Mouse (Mus musculus) liver, embryonic 11.5 days (tissue): ENCODE measurements around the gene Reln. TPM values are rescaled to one million over a fixed set of nuclear protein-coding genes. Genes with fewer than 3 reads are reported as not detected.

ENCODE experiments used
- ATAC-seq: fragments of 200-750 bp; cut with Nextera tagmentation; replicated peaks from 2 replicates; pipeline ENCODE4 v1.8.0; 2017; ENCODE audit warnings: moderate number of reproducible peaks, mild to moderate bottlenecking, moderate TSS enrichment, moderate library complexity; ENCODE audit not compliant: low FRiP score
- DNase-seq: peaks from one replicate; pipeline ENCODE4 v3.0.0-alpha.2; 2017; ENCODE audit warnings: low spot score
- H3K27ac ChIP-seq: fragments of 300-500 bp; sonication (generic); 2 replicates; pipeline ENCODE4 v1.5.1; 2014; ENCODE audit warnings: mild to moderate bottlenecking, low read depth, low read length, control low read depth
- H3K27me3 ChIP-seq: fragments of 300-500 bp; sonication (generic); replicated peaks from 2 replicates; pipeline ENCODE4 v1.6.1; 2014; ENCODE audit warnings: low read length, mixed read lengths; ENCODE audit not compliant: control insufficient read depth, insufficient read depth
- H3K36me3 ChIP-seq: fragments of 300-500 bp; sonication (generic); 2 replicates; pipeline ENCODE4 v1.6.1; 2014; ENCODE audit warnings: mild to moderate bottlenecking, low read length, moderate library complexity, mixed read lengths; ENCODE audit not compliant: control insufficient read depth, insufficient read depth
- H3K4me1 ChIP-seq: fragments of 300-500 bp; sonication (generic); replicated peaks from 2 replicates; pipeline ENCODE4 v1.6.1; 2014; ENCODE audit warnings: low read length, mixed read lengths; ENCODE audit not compliant: control insufficient read depth, insufficient read depth
- H3K4me2 ChIP-seq: fragments of 300-500 bp; sonication (generic); 2 replicates; pipeline ENCODE4 v1.6.1; 2014; ENCODE audit warnings: mild to moderate bottlenecking, control low read depth, moderate library complexity
- H3K4me3 ChIP-seq: fragments of 300-500 bp; sonication (generic); 2 replicates; pipeline ENCODE4 v1.5.1; 2014; ENCODE audit warnings: low read depth, low read length, control low read depth
- H3K9ac ChIP-seq: fragments of 300-500 bp; sonication (generic); 2 replicates; pipeline ENCODE4 v1.6.1; 2014; ENCODE audit warnings: low read depth, low read length, control low read depth
- H3K9me3 ChIP-seq: fragments of 300-500 bp; sonication (generic); 2 replicates; pipeline ENCODE4 v1.6.1; 2016; ENCODE audit warnings: low read length, inconsistent platforms, mixed read lengths; ENCODE audit not compliant: control insufficient read depth
- WGBS: fragments of 180-500 bp; shearing (Covaris S2); extraction: QIAGEN DNeasy Blood & Tissue Kit; methylation state at CpG from one replicate; pipeline ENCODE4 v1.1.7; 2014; 5-methylcytosine and 5-hydroxymethylcytosine counted together
- polyA plus RNA-seq: library from polyadenylated mRNA; unstranded; fragments of >200 nt; fragmentation: Nextera tagmentation; extraction: Ambion mirVana; gene quantifications from 2 replicates; pipeline ENCODE4 v1.2.1, GENCODE M21; 2014

Reln gene
- polyA plus RNA-seq, 1 experiment from 2014 or later: 56.2 TPM

- 77% methylated on average over 8 of the region's 8 CpGs for whole genome bisulfite sequencing
- Histone ChIP-seq H3K27ac (no peak overlapping the region), H3K27me3 (no peaks in the 10 kb centered on the region), H3K36me3 (no peaks in the 10 kb centered on the region), H3K4me3 (no peak overlapping the region), H3K9me3 (no peaks in the 10 kb centered on the region), H3K4me2 (no peak overlapping the region), H3K9ac (no peak overlapping the region), H3K4me1 (no peaks in the 10 kb centered on the region)
- no peak for DNase-seq
- no peak for ATAC-seq
Measured at GRCm38 (mm10) chr5:22035201-22035600, 309.3 kb downstream of the Reln start.

GRCm38 (mm10) chr5:22033039-22033438, 311.5 kb downstream of the Reln start:
- Histone ChIP-seq H3K4me2 (no peak overlapping the region), H3K4me3 (no peak overlapping the region), H3K27ac (no peak overlapping the region), H3K4me1 (no peaks in the 10 kb centered on the region), H3K9me3 (no peaks in the 10 kb centered on the region), H3K9ac (no peak overlapping the region), H3K27me3 (no peaks in the 10 kb centered on the region), H3K36me3 (no peaks in the 10 kb centered on the region)
- DNase-seq (no peak), ATAC-seq (no peak)
- 86% methylated on average over 8 of the region's 8 CpGs for WGBS

DNA sequence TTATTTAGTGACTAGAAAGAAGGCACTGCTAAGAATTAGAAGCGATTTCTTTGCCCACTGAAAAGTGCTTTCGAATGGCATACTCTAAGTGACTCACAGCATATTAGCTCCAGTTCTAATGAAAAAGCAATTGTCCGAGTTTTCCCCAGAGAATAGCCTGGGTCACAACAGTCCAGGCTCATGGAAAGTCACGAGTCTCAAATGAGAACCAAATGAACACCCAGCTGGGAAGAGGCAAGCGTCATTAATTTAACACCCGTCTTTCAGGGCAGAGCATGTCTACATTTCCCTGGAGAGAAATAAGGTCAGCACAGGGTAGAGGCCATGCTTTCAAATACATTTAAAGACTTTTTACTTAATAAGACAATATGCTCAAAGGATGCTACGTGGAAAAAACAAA, 312.8 kb downstream of the Reln start:
- no peak for DNase-seq
- no peak overlapping the region for H3K4me3 ChIP-seq
- ATAC-seq: no peak
- no peaks in the 10 kb centered on the region for H3K4me1 ChIP-seq
- H3K9me3 ChIP-seq: no peaks in the 10 kb centered on the region
- no peak overlapping the region for H3K4me2 ChIP-seq
- no peak overlapping the region for H3K27ac ChIP-seq
- no peaks in the 10 kb centered on the region for H3K27me3 ChIP-seq
- WGBS: 70% methylated on average over 7 of the region's 7 CpGs
- no peaks in the 10 kb centered on the region for H3K36me3 ChIP-seq
- H3K9ac ChIP-seq: no peak overlapping the region

DNA sequence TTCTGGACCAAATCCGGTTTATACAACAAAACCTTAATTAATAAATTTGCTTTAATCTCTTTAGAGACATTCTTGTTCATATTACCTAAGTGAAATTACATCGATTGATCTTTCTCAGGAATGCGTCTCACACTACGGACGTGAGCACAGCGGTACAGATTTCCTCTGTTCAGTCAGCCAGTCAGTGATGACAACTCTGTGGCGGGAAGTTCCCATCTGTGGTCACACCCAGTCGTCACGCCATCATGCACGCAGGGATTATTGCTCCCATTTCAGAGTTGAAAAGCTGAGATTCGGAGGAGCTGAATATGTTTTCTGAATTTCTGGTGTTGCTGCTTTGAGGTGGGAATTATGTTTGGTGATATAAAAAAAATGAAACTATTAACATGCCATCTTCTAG, 316.1 kb downstream of the Reln start:
- Histone ChIP-seq H3K9ac (no peak overlapping the region), H3K9me3 (no peaks in the 10 kb centered on the region), H3K27ac (no peak overlapping the region), H3K36me3 (no peaks in the 10 kb centered on the region), H3K4me3 (no peak overlapping the region), H3K4me2 (no peak overlapping the region), H3K4me1 (no peaks in the 10 kb centered on the region), H3K27me3 (no peaks in the 10 kb centered on the region)
- WGBS: 82% methylated on average over 11 of the region's 11 CpGs
- DNase-seq (no peak), ATAC-seq (no peak)

- no peak overlapping the region for H3K27ac ChIP-seq
- H3K36me3 ChIP-seq: no peaks in the 10 kb centered on the region
- no peak overlapping the region for H3K9ac ChIP-seq
- no peak for DNase-seq
- WGBS: 82% methylated on average over 6 of the region's 6 CpGs
- H3K4me1 ChIP-seq: no peaks in the 10 kb centered on the region
- H3K9me3 ChIP-seq: no peaks in the 10 kb centered on the region
- no peaks in the 10 kb centered on the region for H3K27me3 ChIP-seq
- H3K4me3 ChIP-seq: no peak overlapping the region
- no peak overlapping the region for H3K4me2 ChIP-seq
- ATAC-seq: no peak
Measured at GRCm38 (mm10) chr5:22027240-22027875, 317.1 kb downstream of the Reln start.

DNA sequence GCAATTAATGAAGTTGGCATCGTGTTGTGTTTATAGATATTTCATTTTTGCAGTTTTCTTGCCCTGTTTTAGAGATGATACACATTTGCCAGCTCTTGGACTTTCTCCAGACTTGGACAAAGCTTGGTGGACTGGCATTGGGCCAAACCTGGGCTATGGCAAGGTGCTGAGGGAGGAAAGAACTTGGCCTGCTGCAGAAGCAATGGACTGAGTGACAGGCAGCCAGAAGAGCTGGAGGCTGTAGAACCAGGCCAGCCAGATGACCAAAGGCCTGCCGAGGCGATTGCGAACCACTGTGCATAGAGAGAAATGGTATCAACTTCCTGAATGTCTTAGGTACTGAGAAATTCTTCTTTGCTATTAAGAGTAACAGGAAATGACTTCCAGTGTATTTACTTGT, 318.8 kb downstream of the Reln start:
- 85% methylated on average over 4 of the region's 4 CpGs for WGBS
- ATAC-seq: no peak
- Histone ChIP-seq H3K36me3 (no peaks in the 10 kb centered on the region), H3K9me3 (no peaks in the 10 kb centered on the region), H3K27me3 (no peaks in the 10 kb centered on the region), H3K4me1 (no peaks in the 10 kb centered on the region), H3K4me3 (no peak overlapping the region), H3K27ac (no peak overlapping the region), H3K9ac (no peak overlapping the region), H3K4me2 (no peak overlapping the region)
- peak; percentile 8 for DNase-seq

- no peak overlapping the region for H3K27ac ChIP-seq
- 62% methylated on average over 3 of the region's 3 CpGs for WGBS
- no peak overlapping the region for H3K9ac ChIP-seq
- ATAC-seq (no peak), DNase-seq (no peak)
- no peak overlapping the region for H3K4me3 ChIP-seq
- no peaks in the 10 kb centered on the region for H3K27me3 ChIP-seq
- H3K9me3 ChIP-seq: no peaks in the 10 kb centered on the region
- H3K4me1 ChIP-seq: no peaks in the 10 kb centered on the region
- no peak overlapping the region for H3K4me2 ChIP-seq
- H3K36me3 ChIP-seq: no peaks in the 10 kb centered on the region
Measured at GRCm38 (mm10) chr5:22024108-22024507, 320.4 kb downstream of the Reln start.

- H3K9ac ChIP-seq: no peak overlapping the region
- 86% methylated on average over 3 of the region's 3 CpGs for WGBS
- no peak for ATAC-seq
- no peak overlapping the region for H3K27ac ChIP-seq
- H3K27me3 ChIP-seq: no peaks in the 10 kb centered on the region
- H3K4me1 ChIP-seq: no peaks in the 10 kb centered on the region
- H3K9me3 ChIP-seq: no peaks in the 10 kb centered on the region
- H3K4me3 ChIP-seq: no peak overlapping the region
- no peak overlapping the region for H3K4me2 ChIP-seq
- no peaks in the 10 kb centered on the region for H3K36me3 ChIP-seq
- no peak for DNase-seq
Measured at GRCm38 (mm10) chr5:22017896-22018295, 326.6 kb downstream of the Reln start.

DNA sequence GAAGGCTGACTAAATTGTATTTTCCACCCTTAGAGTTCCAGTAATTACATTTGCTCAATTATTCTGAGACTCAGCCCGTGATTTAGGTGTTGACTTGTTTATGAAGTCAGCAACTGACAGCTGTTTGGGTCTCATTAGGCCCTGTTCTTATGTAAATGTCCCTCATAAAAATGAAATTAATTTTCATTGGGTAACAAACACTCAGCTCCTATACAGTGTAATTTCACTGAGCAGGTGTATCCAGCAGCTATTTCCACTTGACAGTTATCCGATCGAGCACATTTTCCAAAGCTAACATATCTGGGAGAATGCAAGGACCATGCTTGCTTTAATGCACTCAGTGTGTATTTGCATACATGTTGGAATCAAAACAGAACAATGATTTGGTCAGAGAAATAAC, 330.0 kb downstream of the Reln start:
- no peaks in the 10 kb centered on the region for H3K4me1 ChIP-seq

More for the DNA sequence above, 330.0 kb downstream of the Reln start:
- Histone ChIP-seq H3K9me3 (no peaks in the 10 kb centered on the region), H3K9ac (no peak overlapping the region), H3K4me3 (no peak overlapping the region), H3K27ac (no peak overlapping the region), H3K4me2 (no peak overlapping the region), H3K36me3 (no peaks in the 10 kb centered on the region), H3K27me3 (no peaks in the 10 kb centered on the region)
- ATAC-seq (no peak), DNase-seq (no peak)
- WGBS: 91% methylated on average over 3 of the region's 3 CpGs
